Mouse (Mus musculus) adipose tissue, adult 10 weeks (tissue): ENCODE measurements around the gene Olfr764-ps1. TPM values are rescaled to one million over a fixed set of nuclear protein-coding genes. Genes with fewer than 3 reads are reported as not detected.

Experiments
- polyA plus RNA-seq: library from polyadenylated mRNA; stranded (reverse); fragments of 350-450 nt; fragmentation: Illumina TruSeq; extraction: RNeasy Lipid Tissue Mini Kit (QIAGEN cat#74804); gene quantifications from one replicate; pipeline ENCODE4 v1.2.3, GENCODE M21; 2014; ENCODE audit warnings: low read depth, low replicate concordance

Gene Olfr764-ps1
- not detected for polyA plus RNA-seq

GRCm38 (mm10) chr10:129039796-129040195 lies at the start of gene Olfr764-ps1:
TSS of gene Olfr764-ps1 (minus strand) at chr10:129039896.

GRCm38 (mm10) chr10:129082810-129083209 lies 43.1 kb upstream of the Olfr764-ps1 start, which contains the start of gene Olfr767:
TSS of gene Olfr767 (minus strand) at chr10:129082910.

GRCm38 (mm10) chr10:129068877-129069276 lies 29.2 kb upstream of the Olfr764-ps1 start, which contains the start of gene Olfr766-ps1:
TSS of gene Olfr766-ps1 (minus strand) at chr10:129068977.

GRCm38 (mm10) chr10:129049898-129050297 lies 10.2 kb upstream of the Olfr764-ps1 start, which contains the start of gene Olfr765:
TSS of gene Olfr765 (minus strand) at chr10:129049998.

GRCm38 (mm10) chr10:129010288-129010841 lies 29.3 kb downstream of the Olfr764-ps1 start, which contains the start of gene Olfr763:
TSS of gene Olfr763 (plus strand) at chr10:129010791.

GRCm38 (mm10) chr10:128989131-128989530 lies 50.6 kb downstream of the Olfr764-ps1 start, which contains the start of gene Olfr9:
TSS of gene Olfr9 (plus strand) at chr10:128989431.

Other genes starting within 250 kb of the Olfr764-ps1 start
- 17.1 TPM for gene Mmp19, start 249.0 kb downstream of the Olfr764-ps1 start, polyA plus RNA-seq
- 44.6 TPM for gene Dnajc14, start 235.8 kb downstream of the Olfr764-ps1 start, polyA plus RNA-seq
- gene Tmem198b, start 235.5 kb downstream of the Olfr764-ps1 start, polyA plus RNA-seq: 13.7 TPM
- gene Sarnp, start 222.6 kb downstream of the Olfr764-ps1 start, polyA plus RNA-seq: 69.3 TPM
- 96.5 TPM for gene Ormdl2, start 218.3 kb downstream of the Olfr764-ps1 start, polyA plus RNA-seq
- gene Gdf11, start 148.2 kb downstream of the Olfr764-ps1 start, polyA plus RNA-seq: 1.6 TPM
- 549 TPM for gene Cd63, start 138.9 kb downstream of the Olfr764-ps1 start, polyA plus RNA-seq
- gene Rdh5, start 117.0 kb downstream of the Olfr764-ps1 start, polyA plus RNA-seq: 16.9 TPM
- 277 TPM for gene Bloc1s1, start 115.9 kb downstream of the Olfr764-ps1 start, polyA plus RNA-seq
- gene Itga7, start 106.1 kb downstream of the Olfr764-ps1 start, polyA plus RNA-seq: 54.8 TPM
- 4.7 TPM for gene Mettl7b, start 78.9 kb downstream of the Olfr764-ps1 start, polyA plus RNA-seq
- not detected for gene Olfr9, start 50.5 kb downstream of the Olfr764-ps1 start, polyA plus RNA-seq
- gene Olfr763, start 29.1 kb downstream of the Olfr764-ps1 start, polyA plus RNA-seq: not detected
- gene Olfr765, start 10.1 kb upstream of the Olfr764-ps1 start, polyA plus RNA-seq: not detected
- not detected for gene Olfr766-ps1, start 29.1 kb upstream of the Olfr764-ps1 start, polyA plus RNA-seq
- gene Olfr767, start 43.0 kb upstream of the Olfr764-ps1 start, polyA plus RNA-seq: not detected
- gene Olfr768, start 59.5 kb upstream of the Olfr764-ps1 start, polyA plus RNA-seq: not detected
- gene Olfr769, start 78.0 kb upstream of the Olfr764-ps1 start, polyA plus RNA-seq: not detected
- not detected for gene Olfr770, start 99.1 kb upstream of the Olfr764-ps1 start, polyA plus RNA-seq
- gene Olfr771, start 124.9 kb upstream of the Olfr764-ps1 start, polyA plus RNA-seq: not detected
- not detected for gene Olfr772, start 138.0 kb upstream of the Olfr764-ps1 start, polyA plus RNA-seq
- not detected for gene Olfr773, start 147.5 kb upstream of the Olfr764-ps1 start, polyA plus RNA-seq
- gene Olfr774, start 196.3 kb upstream of the Olfr764-ps1 start, polyA plus RNA-seq: not detected
- not detected for gene Olfr775, start 208.5 kb upstream of the Olfr764-ps1 start, polyA plus RNA-seq
- not detected for gene Olfr776, start 219.2 kb upstream of the Olfr764-ps1 start, polyA plus RNA-seq
- not detected for gene Olfr777, start 231.6 kb upstream of the Olfr764-ps1 start, polyA plus RNA-seq